Mouse (Mus musculus): ENCODE results near the gene 2900011O08Rik. TPM values are rescaled to one million over a fixed set of nuclear protein-coding genes. Genes with fewer than 3 reads are reported as not detected.

Gene 2900011O08Rik
- total and polyA plus RNA-seq, 2 experiments from 2014 or later, result 169 to 222 TPM

DNA sequence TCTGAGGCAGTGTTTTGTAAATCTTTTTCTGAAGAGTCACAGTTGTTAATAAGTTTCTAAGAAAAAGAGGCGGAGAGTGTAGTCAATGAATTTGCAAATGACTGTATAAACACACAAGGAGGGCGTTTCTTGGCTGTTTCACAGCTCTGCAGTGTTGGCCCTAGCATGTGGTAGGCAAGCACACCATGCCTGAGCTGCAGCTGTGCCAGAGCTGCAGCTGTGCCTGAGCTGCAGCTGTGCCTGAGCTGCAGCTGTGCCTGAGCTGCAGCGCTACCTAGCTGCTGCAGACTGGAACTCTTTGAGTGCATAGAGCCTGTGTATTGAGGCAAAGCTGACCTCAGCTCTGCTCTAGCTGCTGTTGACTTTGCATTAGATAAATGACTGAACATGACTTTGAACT, 17.8 kb downstream of the 2900011O08Rik start:
- Histone ChIP-seq H3K4me3 (ENCODE audit: low read depth, low read length) (no peak overlapping the region), H3K27me3 (ENCODE audit: insufficient read depth, low read length) (no peaks in the 10 kb centered on the region), H3K9me3 (ENCODE audit: low read length) (no peaks in the 10 kb centered on the region), H3K4me1 (ENCODE audit: insufficient read depth, low read length) (no peaks in the 10 kb centered on the region), H3K27ac (ENCODE audit: low read depth, low read length) (no peak overlapping the region), H3K9ac (replicated peaks; ENCODE audit: low read length, poor library complexity, severe bottlenecking) (no peak overlapping the region), H3K36me3 (ENCODE audit: insufficient read depth, low read length) (peaks cover 4% of the 10 kb centered on the region), H3K4me2 (ENCODE audit: low read depth, low read length, poor library complexity, severe bottlenecking) (no peak overlapping the region)
- TF ChIP-seq CTCF (IDR thresholded peaks at IDR 0.05), result peak; percentile 67
- no peak; the same call in 1 of the 2 replicates for ATAC-seq (ENCODE audit: low FRiP score)
- WGBS, result 25% methylated on average over 3 of the region's 3 CpGs
- peak; percentile 55 for DNase-seq (ENCODE audit: low spot score)

- WGBS, result 80% methylated on average over 2 of the region's 2 CpGs
- H3K27me3 ChIP-seq (ENCODE audit: insufficient read depth, low read length), result no peaks in the 10 kb centered on the region
- H3K9me3 ChIP-seq (ENCODE audit: low read length), result no peaks in the 10 kb centered on the region
- no peak overlapping the region for H3K4me2 ChIP-seq (ENCODE audit: low read depth, low read length, poor library complexity, severe bottlenecking)
- TF ChIP-seq CTCF (IDR thresholded peaks at IDR 0.05), result no peak
- H3K36me3 ChIP-seq (ENCODE audit: insufficient read depth, low read length), result peaks cover 6% of the 10 kb centered on the region
- no peaks in the 10 kb centered on the region for H3K4me1 ChIP-seq (ENCODE audit: insufficient read depth, low read length)
- DNase-seq (ENCODE audit: low spot score), result no peak
- H3K9ac ChIP-seq (replicated peaks; ENCODE audit: low read length, poor library complexity, severe bottlenecking), result no peak overlapping the region
- ATAC-seq (ENCODE audit: low FRiP score), result no peak
- no peak overlapping the region for H3K4me3 ChIP-seq (ENCODE audit: low read depth, low read length)
- H3K27ac ChIP-seq (ENCODE audit: low read depth, low read length), result no peak overlapping the region
Observed at GRCm38 (mm10) chr16:14004726-14005125, 18.3 kb downstream of the 2900011O08Rik start.

DNA sequence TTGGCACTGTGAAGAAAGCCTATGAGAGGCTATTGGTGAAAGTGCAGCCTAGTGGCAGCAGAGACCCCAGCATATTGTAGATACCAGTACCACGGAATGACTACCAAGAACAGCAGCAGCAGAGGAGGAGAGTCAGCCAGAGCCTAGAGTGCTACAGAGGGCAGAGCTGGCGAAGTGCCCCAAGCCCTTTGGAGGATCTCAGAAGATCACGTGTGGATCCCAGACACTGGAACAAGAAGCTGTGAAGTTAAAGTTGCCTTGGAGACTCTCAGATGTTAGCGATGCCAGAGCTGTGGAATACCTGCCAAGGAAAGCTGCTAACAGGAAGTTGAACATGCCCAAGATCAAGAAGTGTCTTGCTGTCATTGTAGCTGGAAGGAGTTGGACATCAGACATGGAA, 18.9 kb downstream of the 2900011O08Rik start:
- Histone ChIP-seq H3K27me3 (ENCODE audit: insufficient read depth, low read length) (no peaks in the 10 kb centered on the region), H3K27ac (ENCODE audit: low read depth, low read length) (no peak overlapping the region), H3K4me2 (ENCODE audit: low read depth, low read length, poor library complexity, severe bottlenecking) (no peak overlapping the region), H3K36me3 (ENCODE audit: insufficient read depth, low read length) (peaks cover 6% of the 10 kb centered on the region), H3K4me1 (ENCODE audit: insufficient read depth, low read length) (no peaks in the 10 kb centered on the region), H3K9me3 (ENCODE audit: low read length) (no peaks in the 10 kb centered on the region), H3K4me3 (ENCODE audit: low read depth, low read length) (no peak overlapping the region), H3K9ac (replicated peaks; ENCODE audit: low read length, poor library complexity, severe bottlenecking) (no peak overlapping the region)
- no peak for TF ChIP-seq CTCF (IDR thresholded peaks at IDR 0.05)
- no peak for ATAC-seq (ENCODE audit: low FRiP score)
- no peak for DNase-seq (ENCODE audit: low spot score)
- WGBS, result 82% methylated on average over 4 of the region's 4 CpGs

DNA sequence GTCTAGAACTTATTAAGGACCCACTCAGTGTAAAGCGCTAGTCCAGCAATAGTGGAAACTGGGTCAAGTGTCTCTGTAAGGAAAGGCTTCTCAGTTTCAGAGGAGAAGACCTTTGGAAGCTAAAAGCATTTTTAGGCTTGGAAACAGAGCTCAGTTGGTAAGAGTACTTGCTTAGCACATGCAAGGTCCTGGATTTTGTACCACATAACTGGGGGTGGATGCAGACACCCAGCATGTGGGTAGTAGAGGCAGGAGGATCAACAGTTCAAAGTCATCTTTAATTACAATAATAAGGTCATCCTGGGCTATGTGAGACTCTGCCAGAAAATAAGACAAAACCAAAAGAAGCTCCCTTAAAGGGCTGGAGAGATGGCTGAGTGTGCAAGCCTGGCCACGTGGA, 21.7 kb downstream of the 2900011O08Rik start:
- Histone ChIP-seq H3K27me3 (ENCODE audit: insufficient read depth, low read length) (no peaks in the 10 kb centered on the region), H3K36me3 (ENCODE audit: insufficient read depth, low read length) (peaks cover 6% of the 10 kb centered on the region), H3K9ac (replicated peaks; ENCODE audit: low read length, poor library complexity, severe bottlenecking) (no peak overlapping the region), H3K4me2 (ENCODE audit: low read depth, low read length, poor library complexity, severe bottlenecking) (no peak overlapping the region), H3K9me3 (ENCODE audit: low read length) (no peaks in the 10 kb centered on the region), H3K4me3 (ENCODE audit: low read depth, low read length) (no peak overlapping the region), H3K4me1 (ENCODE audit: insufficient read depth, low read length) (no peaks in the 10 kb centered on the region), H3K27ac (ENCODE audit: low read depth, low read length) (no peak overlapping the region)
- no peak for TF ChIP-seq CTCF (IDR thresholded peaks at IDR 0.05)
- ATAC-seq (ENCODE audit: low FRiP score), result no peak
- no peak for DNase-seq (ENCODE audit: low spot score)
- 83% methylated on average over 2 of the region's 2 CpGs for WGBS

- no peak overlapping the region for H3K4me3 ChIP-seq (ENCODE audit: low read depth, low read length)
- no peaks in the 10 kb centered on the region for H3K9me3 ChIP-seq (ENCODE audit: low read length)
- H3K4me2 ChIP-seq (ENCODE audit: low read depth, low read length, poor library complexity, severe bottlenecking), result no peak overlapping the region
- H3K4me1 ChIP-seq (ENCODE audit: insufficient read depth, low read length), result no peaks in the 10 kb centered on the region
- no peaks in the 10 kb centered on the region for H3K27me3 ChIP-seq (ENCODE audit: insufficient read depth, low read length)
- peaks cover 6% of the 10 kb centered on the region for H3K36me3 ChIP-seq (ENCODE audit: insufficient read depth, low read length)
- no peak for ATAC-seq (ENCODE audit: low FRiP score)
- DNase-seq (ENCODE audit: low spot score), result no peak
- H3K9ac ChIP-seq (replicated peaks; ENCODE audit: low read length, poor library complexity, severe bottlenecking), result no peak overlapping the region
- TF ChIP-seq CTCF (IDR thresholded peaks at IDR 0.05), result no peak
- H3K27ac ChIP-seq (ENCODE audit: low read depth, low read length), result no peak overlapping the region
Observed at GRCm38 (mm10) chr16:14008708-14009107, 22.3 kb downstream of the 2900011O08Rik start.

GRCm38 (mm10) chr16:14009966-14010365, 23.6 kb downstream of the 2900011O08Rik start:
- DNase-seq (ENCODE audit: low spot score), result no peak
- no peak overlapping the region for H3K27ac ChIP-seq (ENCODE audit: low read depth, low read length)
- no peak overlapping the region for H3K4me3 ChIP-seq (ENCODE audit: low read depth, low read length)
- WGBS, result 90% methylated on average over 4 of the region's 4 CpGs
- no peak overlapping the region for H3K9ac ChIP-seq (replicated peaks; ENCODE audit: low read length, poor library complexity, severe bottlenecking)
- H3K9me3 ChIP-seq (ENCODE audit: low read length), result no peaks in the 10 kb centered on the region
- no peak for TF ChIP-seq CTCF (IDR thresholded peaks at IDR 0.05)
- no peak for ATAC-seq (ENCODE audit: low FRiP score)
- H3K27me3 ChIP-seq (ENCODE audit: insufficient read depth, low read length), result no peaks in the 10 kb centered on the region
- H3K36me3 ChIP-seq (ENCODE audit: insufficient read depth, low read length), result peaks cover 6% of the 10 kb centered on the region
- H3K4me1 ChIP-seq (ENCODE audit: insufficient read depth, low read length), result no peaks in the 10 kb centered on the region
- H3K4me2 ChIP-seq (ENCODE audit: low read depth, low read length, poor library complexity, severe bottlenecking), result no peak overlapping the region
